In the genomic region with DNA sequence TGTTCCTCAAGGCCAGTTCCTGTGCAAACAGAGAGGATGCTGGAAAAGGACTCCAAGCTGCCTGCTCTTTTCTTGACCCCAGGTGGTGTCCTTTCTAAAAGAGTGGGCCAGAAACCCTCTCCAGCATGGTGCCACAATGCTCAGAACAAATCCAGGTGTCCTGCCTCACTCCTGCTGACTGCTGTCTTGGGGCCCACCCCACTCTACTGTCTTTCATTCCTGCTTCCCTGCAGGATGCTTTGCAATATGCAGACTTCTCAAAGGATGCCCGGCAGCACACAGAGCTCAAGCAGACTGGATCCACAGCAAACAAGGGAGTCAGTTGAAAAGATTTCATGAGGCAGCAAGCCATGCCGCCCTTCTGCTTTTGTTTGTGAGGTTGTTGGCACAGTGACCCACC, we compare ENCODE assay signal across 25 mouse cellular contexts. TPM values are rescaled to one million over a fixed set of nuclear protein-coding genes. Genes with fewer than 3 reads are reported as not detected.
DNase-seq lines count a peak whose midpoint lies in the region; TF ChIP-seq lines count a peak whose summit lies in the region.
"Had no signal": no experiment of that assay in that cellular context is flagged by ENCODE, and none has a peak within 500 bp of the region (broad histone marks: within the 10 kb centered on the region; RNA-seq: fewer than 3 reads in every experiment).

No protein-coding gene starts in this region.

- H3K9ac ChIP-seq in ES-E14 (ENCODE audit: insufficient read depth, low read depth, low read length, poor library complexity, severe bottlenecking), result no peak overlapping the region
- H3K9ac ChIP-seq: embryonic facial prominence, embryonic 13.5 days; embryonic facial prominence, embryonic 15.5 days; forebrain, embryonic 12.5 days had no signal

- peaks cover 1 to 14% of the 10 kb centered on the region in 2 experiments; a peak in 3 of 4 replicates for H3K4me1 ChIP-seq in ES-E14 (ENCODE audit: control insufficient read depth in 2 of 2, insufficient read depth in 2 of 2, low read length in 2 of 2, poor library complexity in 1 of 2)
- H3K4me1 ChIP-seq: embryonic facial prominence, embryonic 13.5 days; embryonic facial prominence, embryonic 15.5 days had no signal

- TF ChIP-seq CTCF in left cerebral cortex, adult 2 months (IDR thresholded peaks at IDR 0.05), result no peak

- H3K27ac ChIP-seq in left cerebral cortex, adult 2 months, result peak overlapping the region; percentile 11; the same call in 1 of the 2 replicates
- H3K27ac ChIP-seq in ES-E14 (ENCODE audit: insufficient read depth, low read depth, low read length, poor library complexity, severe bottlenecking), result no peak overlapping the region
- H3K27ac ChIP-seq: embryonic facial prominence, embryonic 13.5 days; embryonic facial prominence, embryonic 15.5 days; forebrain, embryonic 10.5 days; forebrain, embryonic 12.5 days had no signal

- in situ Hi-C loops in ES-E14 (cut with MboI; ENCODE audit: low sequenced_read_pairs in 2 of 2, unreplicated experiment in 2 of 2), result no loop called here

- H3K9me3 ChIP-seq in ES-E14 (ENCODE audit: control insufficient read depth, insufficient read depth, low read depth, low read length), result no peaks in the 10 kb centered on the region
- H3K9me3 ChIP-seq: embryonic facial prominence, embryonic 13.5 days; embryonic facial prominence, embryonic 15.5 days; forebrain, embryonic 10.5 days; forebrain, embryonic 12.5 days had no signal

- no peak overlapping the region for H3K4me3 ChIP-seq in left cerebral cortex, adult 2 months
- no peak overlapping the region for H3K4me3 ChIP-seq in ES-E14 (ENCODE audit: insufficient read depth in 1 of 2, low read depth in 1 of 2, low read length in 2 of 2, poor library complexity in 1 of 2, severe bottlenecking in 1 of 2)
- H3K4me3 ChIP-seq: embryonic facial prominence, embryonic 13.5 days; embryonic facial prominence, embryonic 15.5 days; erythroblast, embryonic 14.5 days; forebrain, embryonic 10.5 days; forebrain, embryonic 12.5 days had no signal

- DNase-seq in left cerebral cortex, adult 2 months (ENCODE audit: extremely low spot score in 1 of 2, low spot score in 2 of 2), result no peak
- DNase-seq in left cerebral cortex, adult 11 months (ENCODE audit: low spot score), result no peak
- peak; percentile 6 for DNase-seq in ES-E14 (ENCODE audit: low read depth, low spot score)
- peak; percentile 34 for DNase-seq in ZHBTc4 (ENCODE audit: low read depth, low spot score)
- no peak for DNase-seq in heart, postnatal 14 days
- DNase-seq in adrenal gland, postnatal 14 days, result no peak
- DNase-seq: adrenal gland, adult 2 months; adrenal gland, postnatal 10 days; adrenal gland, postnatal 36 days; B cell, adult 2 months; cerebellum, adult 11 months; cerebellum, adult 18-20 months; cerebellum, adult 8-10 months; cerebellum, adult 9-11 months; cerebellum, postnatal 14 days; cerebellum, postnatal 36 days; embryo, embryonic 11 days had no signal

- intact Hi-C loops in left cerebral cortex, adult 2 months (cut with DNase I), result loop anchor here (5.0 kb wide), 1 partner anchor 131 kb away; no protein-coding TSS in a partner anchor
- intact Hi-C loops in heart, postnatal 14 days (cut with DNase I), result no loop called here

- no peaks in the 10 kb centered on the region for H3K36me3 ChIP-seq in ES-E14 (ENCODE audit: control insufficient read depth, insufficient read depth, low read length, poor library complexity, severe bottlenecking)
- H3K36me3 ChIP-seq: embryonic facial prominence, embryonic 13.5 days; embryonic facial prominence, embryonic 15.5 days; forebrain, embryonic 10.5 days; forebrain, embryonic 12.5 days had no signal

TF ChIP-seq in ES-E14, 5 proteins besides CTCF, POLR2A, EP300 and RAD21:
- TF ChIP-seq ZC3H11A (IDR thresholded peaks at IDR 0.05; ENCODE audit: borderline replicate concordance, low read depth, low read length) (no peak), HCFC1 (IDR thresholded peaks at IDR 0.05; ENCODE audit: borderline replicate concordance, insufficient read depth, low read length) (no peak), ZNF384 (IDR thresholded peaks at IDR 0.05; ENCODE audit: low read depth, low read length) (no peak), CHD2 (IDR thresholded peaks at IDR 0.05; ENCODE audit: low read depth, low read length) (no peak), MAFK (IDR thresholded peaks at IDR 0.05; ENCODE audit: insufficient read depth, low read depth, low read length) (no peak)

RNA-seq across cellular contexts. Expression of a gene that starts 56.9 kb away (rescaled TPM):
- under 1 TPM in 1 of 2 experiments, not detected in 1; 0.12 TPM for total RNA-seq in left cerebral cortex, adult 2 months (2021)
- not detected in 2 replicates for total RNA-seq in ES-E14 (2012; rRNA removed)
- total RNA-seq in heart, postnatal 14 days (2021), result under 1 TPM; 0.07 TPM
- not detected in 2 replicates for total RNA-seq in adrenal gland, postnatal 14 days (2021)
- total RNA-seq: CH12.LX; common myeloid progenitor, adult 5-6 weeks; MEL had no signal

Comparison
In these comparisons a context has a peak if more than half of its experiments do, and no peak if none do; other contexts are left out.
1. DNase-seq: peak in ES-E14 (single experiment) and ZHBTc4 (single experiment); none in left cerebral cortex, adult 2 months (0 of 2), left cerebral cortex, adult 11 months (single experiment), heart, postnatal 14 days (0 of 2) and adrenal gland, postnatal 14 days (single experiment).